Mouse (Mus musculus) CD4-positive, CD25-positive, alpha-beta regulatory T cell, adult 4 months (primary cell): ENCODE measurements around the gene Gm19935. TPM values are rescaled to one million over a fixed set of nuclear protein-coding genes. Genes with fewer than 3 reads are reported as not detected.
A peak's percentile ranks its signal among the peaks of the same experiment; 100 is the strongest.

ENCODE experiments used
- ATAC-seq: one replicate; pipeline ENCODE4 v1.8.0; 2017
- polyA plus RNA-seq, 2 experiments: library from polyadenylated mRNA; unstranded; fragments of 100-300 nt; shearing (Covaris generic); gene quantifications; one replicate each; pipeline ENCODE4 v1.2.1; 2017

The Gm19935 gene
- polyA plus RNA-seq: not detected

DNA sequence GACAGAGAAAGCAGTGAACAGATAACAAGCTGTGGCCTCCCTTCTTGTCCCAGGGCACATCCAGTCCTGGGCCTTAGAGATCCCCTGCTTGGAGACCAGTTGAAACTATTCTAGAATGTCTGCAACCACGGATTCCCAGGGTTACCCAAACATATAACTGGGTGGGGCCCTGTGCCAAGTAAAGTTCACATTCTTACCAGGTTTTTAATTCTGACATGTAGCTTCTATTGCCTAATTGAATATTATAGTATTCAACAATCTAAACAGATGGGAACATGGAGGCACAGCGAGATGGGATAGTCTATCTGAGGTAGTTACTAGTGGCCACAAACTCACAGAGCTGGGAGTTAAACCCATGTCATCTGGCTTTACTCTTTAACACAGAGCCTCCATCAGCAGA lies at the start of gene Gm19935:
Gene Gm19935 (minus strand): TSS at position 101 of the 400 bp plus-strand sequence.
- no peak for ATAC-seq

DNA sequence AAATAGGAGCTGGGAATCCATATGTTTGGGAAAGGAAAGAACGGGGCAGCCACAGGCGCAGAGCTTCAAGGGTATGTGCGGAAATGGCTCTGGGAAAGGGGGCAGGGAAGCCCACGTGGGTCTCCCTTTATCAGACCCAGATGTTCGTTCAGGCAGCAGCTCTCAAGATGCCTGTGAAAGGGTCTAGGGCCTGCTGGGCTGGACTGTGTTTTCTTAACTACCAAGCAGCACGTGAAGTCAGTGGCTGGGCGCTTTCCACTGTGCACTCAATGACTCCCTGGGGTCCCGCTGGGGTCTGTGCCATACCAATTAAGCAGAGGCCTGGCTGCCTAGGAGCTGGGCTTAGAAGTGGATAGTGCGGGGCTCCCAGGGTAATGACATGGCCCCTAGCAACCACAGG lies 44.8 kb upstream of the Gm19935 start:
- no peak for ATAC-seq

DNA sequence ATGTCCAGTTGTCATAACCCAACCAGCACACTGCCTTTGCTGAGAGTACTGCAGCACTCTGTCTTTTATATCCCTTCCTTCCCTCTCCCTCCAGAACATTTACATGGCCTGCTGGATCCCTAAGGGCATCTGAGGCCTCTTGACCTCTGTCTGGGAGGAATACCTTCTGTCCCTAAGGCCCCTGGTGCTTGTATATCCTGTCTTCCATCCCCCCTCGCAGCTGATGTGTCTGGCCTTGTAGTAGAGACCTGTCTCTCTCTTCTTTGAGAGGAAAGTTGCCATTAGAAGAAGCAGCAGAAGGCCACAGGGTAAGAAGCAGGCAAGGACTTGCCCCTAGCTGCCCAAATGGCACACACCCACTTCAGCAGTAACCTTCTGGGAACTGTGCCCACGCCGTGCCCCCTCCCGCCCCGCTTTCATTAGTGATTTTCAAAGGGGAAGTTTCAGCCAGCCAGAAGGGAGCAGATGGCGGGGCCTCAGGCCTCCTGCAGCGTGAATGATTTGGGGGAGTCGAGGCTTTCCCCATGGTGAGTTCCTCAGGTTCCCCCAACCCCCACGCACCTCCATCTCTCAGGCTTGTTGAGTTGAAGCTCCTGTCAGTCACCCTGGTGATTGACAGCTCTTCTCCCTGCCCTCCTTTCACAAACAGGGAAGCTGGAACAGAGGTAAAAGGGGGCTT lies 44.2 kb upstream of the Gm19935 start:
- no peak for ATAC-seq

DNA sequence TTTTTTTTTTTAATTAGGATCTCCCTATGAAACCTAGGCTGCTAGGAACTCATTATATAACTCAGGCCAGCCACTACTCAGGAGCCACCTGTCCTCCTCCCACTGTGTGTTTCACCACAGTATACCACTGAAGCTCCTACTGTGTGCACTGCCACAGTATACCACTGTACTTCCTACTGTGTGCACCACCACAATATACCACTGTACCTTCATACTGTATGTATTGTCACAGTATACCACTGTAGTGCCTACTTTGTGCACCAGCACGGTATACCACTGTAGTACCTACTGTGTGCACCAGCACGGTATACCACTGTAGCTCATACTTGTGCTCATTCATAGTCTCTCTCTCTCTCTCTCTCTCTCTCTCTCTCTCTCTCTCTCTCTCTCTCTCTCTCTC lies 40.9 kb upstream of the Gm19935 start:
- ATAC-seq: no peak

GRCm38 (mm10) chr8:90856952-90857351 lies 39.8 kb upstream of the Gm19935 start:
- ATAC-seq: no peak

DNA sequence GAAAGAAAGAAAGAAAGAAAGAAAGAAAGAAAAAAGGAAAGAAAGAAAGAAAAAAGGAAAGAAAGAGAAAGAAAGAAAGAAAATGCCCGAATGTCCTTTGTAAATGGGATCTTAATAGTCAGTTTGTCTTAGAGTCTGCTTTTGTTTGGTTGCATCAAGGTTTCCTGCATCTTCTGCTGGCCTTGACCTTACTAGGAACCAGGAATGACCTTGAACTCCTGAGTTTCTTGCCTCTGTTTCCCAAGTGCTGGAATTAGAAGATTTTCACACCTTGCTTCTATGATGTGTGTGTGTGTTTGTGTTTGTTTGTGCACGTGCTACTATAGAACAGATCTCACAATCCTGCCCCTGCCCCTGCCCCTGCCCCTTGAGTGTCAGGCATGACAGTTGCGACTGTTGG lies 39.0 kb upstream of the Gm19935 start:
- no peak for ATAC-seq

DNA sequence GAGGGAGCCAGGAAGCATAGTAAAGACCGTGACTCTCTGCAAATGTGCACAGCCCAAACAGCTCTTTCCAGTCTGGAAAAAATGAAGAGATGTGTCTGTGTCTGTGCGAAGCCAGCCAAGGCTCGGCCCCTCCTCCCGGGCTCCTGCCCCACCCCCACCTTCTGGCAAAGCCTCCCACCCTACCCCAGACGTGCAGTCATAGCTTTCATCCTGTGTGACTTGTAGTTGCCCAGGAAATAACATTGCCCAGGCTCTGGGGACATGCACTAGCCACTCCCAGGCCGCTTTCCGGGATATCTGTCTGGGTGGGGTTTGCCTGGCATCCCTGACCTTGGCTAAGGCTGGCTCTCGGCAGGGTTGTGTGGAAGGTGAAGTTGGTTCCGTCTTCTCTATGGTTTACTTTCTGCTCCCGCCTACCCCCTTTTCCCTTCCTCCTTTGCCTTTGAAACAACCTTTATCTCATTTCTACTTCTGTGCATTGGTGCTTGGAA lies 37.5 kb upstream of the Gm19935 start:
- ATAC-seq: no peak

DNA sequence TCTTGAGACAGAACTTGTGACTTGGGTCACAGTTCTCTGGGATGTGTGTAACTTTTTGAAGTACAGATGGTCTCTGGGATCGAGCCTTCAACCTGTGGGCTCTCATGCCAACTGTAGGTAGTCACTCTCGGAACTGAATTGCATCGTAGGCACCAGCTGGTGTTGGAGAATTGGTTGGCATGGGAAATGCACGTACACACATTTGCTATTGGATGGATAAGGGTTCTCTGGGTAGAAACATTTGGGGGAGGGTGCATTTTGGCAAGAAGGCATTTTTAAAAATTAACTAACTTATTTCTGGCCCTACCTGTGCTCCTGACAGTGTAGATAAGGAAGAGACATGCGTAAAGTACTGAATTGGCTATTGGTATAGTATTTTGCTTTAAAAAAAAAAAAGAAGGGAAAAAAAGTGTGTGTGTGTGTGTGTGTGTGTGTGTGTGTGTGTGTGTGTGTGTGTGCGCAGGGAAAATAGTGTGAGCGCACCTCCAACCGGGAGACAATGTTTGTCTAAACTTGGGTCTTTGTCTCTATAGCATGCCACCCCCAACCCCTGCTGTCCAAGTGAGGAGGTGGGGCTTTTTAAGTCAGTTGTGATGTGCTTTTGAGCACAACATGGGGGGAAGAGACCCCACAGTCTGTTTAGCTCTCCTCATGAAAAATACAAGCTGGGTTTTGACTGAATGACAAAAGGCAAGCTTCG lies 36.9 kb upstream of the Gm19935 start:
- no peak for ATAC-seq

GRCm38 (mm10) chr8:90851544-90851943 lies 34.4 kb upstream of the Gm19935 start:
- no peak for ATAC-seq

- no peak for ATAC-seq
These were observed 32.4 kb upstream of the Gm19935 start for GRCm38 (mm10) chr8:90849462-90850050.

GRCm38 (mm10) chr8:90847980-90848379 lies 30.8 kb upstream of the Gm19935 start:
- ATAC-seq: no peak

GRCm38 (mm10) chr8:90844179-90844967 lies 27.2 kb upstream of the Gm19935 start:
- ATAC-seq: no peak

GRCm38 (mm10) chr8:90843127-90843526 lies 25.9 kb upstream of the Gm19935 start:
- no peak for ATAC-seq

DNA sequence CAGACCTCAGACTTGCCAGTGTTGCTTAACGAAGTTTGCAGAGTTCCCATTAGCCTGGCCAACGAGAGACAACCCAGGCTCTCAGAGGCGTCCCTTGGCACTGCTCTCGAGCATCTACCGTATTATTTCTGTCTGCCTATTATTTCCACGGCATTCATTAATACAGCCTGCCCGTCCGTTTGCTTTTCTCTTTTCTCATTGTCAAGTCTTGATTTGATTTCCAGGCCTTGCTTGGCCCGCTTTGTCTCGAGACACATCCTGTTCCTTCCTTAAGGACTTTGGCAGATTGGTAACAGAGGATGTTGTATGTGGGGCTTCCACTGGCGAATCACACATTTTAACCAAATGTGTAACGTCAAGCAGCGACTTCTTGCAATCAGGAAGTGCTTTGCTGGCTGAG lies 24.1 kb upstream of the Gm19935 start:
- ATAC-seq: no peak

DNA sequence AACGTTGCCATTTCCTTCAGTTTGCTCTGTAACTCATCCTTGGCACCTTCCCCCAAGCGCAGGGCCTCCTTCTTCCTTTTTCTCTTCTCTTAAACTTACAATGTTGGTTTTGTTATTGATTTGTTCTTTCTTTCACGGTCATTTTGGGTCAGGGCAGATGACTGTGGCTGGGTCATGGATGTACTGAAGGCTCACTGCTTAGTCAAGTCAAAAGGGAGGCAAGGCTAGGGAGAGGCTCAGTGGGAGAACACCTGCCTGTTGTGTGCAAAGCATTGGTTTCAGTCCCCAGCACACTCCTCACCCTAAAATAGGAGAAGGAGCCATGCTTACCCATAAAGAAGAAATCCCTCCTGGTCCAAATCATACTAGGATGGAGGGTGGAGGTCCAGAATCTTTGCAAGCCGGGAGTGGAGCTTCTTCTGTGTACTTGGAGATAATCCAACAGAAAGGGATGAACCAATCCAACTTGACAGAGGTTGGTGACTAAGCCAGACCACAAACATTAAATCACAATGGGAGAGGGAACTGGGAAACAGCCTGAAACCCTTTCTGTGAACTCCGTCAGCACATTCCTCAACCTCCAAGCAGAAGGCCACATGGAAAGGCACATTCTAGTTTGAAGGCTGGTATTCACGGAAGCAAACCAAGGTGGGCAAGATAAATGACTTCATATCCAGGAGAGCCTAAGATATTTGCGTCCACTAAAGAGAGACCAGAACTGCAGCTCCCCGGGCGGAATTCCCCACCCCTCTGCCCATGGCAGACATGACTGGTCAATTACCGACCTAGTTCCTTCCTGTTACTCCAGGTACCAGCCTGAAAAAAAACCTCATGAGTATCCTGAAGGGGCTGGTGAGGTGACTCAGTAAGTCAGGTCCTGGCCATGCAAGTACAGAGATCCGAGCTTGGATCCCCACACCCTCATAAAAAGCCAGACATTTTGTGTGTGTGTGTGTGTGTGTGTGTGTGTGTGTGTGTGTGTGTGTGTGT lies 22.8 kb upstream of the Gm19935 start:
- no peak for ATAC-seq

DNA sequence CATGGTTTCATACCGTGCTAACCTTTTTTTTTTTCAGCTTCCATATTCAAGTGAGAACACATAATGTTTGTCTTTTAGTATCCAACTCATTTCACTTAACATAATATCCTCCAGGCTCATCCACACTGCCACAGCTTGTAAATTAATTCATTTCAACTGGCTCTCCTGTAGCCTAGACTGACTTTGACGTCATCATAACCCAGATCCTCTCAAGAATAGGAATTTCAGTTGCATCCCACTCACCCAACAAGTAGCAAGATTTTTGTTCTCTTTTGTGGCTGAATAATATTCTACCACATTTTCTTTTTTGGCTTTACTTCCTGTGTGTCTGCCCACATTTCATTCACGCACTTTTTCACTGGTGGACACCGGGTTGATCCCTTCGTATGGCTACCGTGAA lies 20.2 kb upstream of the Gm19935 start:
- ATAC-seq: no peak

- no peak for ATAC-seq
These were observed 17.1 kb upstream of the Gm19935 start for GRCm38 (mm10) chr8:90834321-90834672.

DNA sequence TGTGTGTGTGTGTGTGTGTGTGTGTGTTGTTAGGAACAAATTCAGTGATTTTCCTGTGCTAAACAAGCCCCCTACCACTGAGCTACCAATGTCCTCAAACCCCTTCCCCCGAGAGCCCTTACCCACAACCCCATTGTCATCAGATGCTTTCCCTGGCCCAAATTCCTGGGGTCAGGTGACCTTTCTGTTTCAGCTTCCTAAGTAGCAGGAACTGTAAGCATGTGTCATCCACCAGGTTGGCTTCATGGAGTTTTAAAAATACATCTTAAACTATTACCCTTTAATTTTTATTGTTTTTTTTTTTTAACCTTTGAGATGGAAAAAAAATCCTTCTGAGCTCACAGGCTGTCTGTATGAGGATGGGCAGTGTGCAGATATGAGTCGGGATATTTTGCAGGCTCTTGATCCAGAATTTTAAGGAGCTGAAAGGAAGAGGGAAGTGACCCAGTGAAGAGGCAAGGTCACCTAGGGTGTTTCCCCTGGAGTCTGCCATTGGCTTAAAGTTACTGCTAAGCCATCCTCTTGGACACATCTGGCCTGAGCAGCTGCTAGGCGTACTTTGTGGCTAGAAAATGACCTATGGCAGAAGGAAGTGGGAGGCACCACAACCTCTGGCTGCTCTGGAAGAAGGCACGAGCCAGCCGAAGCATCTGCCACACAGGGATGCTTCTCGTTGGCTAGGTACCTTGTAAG lies 16.6 kb upstream of the Gm19935 start:
- ATAC-seq: no peak

DNA sequence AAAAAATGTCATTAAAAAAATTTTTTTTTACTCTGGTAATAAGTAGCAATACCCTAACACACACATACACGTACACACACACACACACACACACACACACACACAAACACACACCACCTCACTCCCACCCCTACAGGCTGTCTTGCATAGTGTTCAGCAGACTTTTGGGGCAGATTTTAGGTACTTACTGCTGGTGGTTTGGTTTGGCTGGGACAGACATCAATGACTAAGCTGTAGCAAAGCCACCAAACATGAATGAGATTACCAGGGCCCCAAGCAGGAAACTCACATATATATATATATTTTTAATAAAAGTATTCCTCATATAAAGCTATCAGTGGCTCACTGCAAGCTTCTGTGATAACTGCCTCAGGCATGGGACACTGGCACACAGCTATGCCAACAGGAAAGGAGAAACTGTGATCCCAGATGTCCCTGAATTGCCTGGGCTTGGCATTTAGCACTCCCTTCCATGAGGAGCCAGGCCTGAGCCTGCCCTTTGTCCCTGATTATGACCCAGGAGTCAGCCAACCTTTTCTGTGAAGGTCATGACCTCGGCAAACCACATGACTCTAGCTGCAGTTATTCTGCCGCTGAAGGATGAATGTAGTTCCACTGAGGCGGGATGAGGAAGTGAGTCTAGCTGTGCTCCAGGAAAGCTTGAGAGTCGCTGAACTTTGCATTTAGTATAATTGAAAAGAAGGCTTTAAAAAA lies 15.5 kb upstream of the Gm19935 start:
- ATAC-seq: no peak

DNA sequence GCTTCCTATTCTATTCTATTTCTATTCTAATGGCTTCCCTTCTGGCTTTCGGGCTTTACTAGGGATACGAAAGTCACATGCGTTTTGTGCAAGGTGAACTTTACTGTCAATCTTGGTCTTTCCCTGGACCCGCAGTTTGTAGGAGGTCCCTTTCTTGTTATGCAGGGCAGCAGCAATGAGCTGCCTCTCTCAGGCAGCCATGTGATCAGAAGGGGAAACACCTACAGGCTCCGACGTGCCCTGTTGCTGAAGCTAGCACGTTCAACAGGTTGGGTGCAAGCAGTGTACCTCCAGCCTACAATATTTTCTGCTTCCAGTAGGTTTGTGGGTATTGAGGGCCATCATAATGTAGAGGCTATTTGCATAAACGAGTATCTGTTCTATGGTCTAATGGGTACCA lies 13.8 kb upstream of the Gm19935 start:
- peak; percentile 71 for ATAC-seq

DNA sequence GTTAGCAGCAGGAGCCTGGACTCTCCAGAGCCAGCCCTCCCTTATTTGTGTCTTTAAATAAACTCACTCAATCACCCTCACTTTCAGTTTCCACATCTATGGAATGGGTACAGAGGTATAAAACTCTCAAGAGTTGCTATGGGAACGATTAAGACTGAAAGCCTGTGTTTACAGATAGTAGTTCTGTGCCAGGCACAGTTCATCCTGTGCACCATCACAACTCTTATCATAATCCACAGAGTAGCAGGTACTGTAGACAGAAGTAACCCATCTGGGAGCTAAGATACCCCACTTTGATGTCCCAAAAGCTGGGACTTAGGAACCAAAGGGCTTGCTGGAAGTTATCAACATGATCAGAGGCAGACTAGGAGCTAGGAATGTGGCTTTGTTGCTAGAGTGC lies 12.6 kb upstream of the Gm19935 start:
- ATAC-seq: no peak
